Mouse (Mus musculus) hindbrain, embryonic 10.5 days (tissue): ENCODE measurements around the gene Cdk17. TPM values are rescaled to one million over a fixed set of nuclear protein-coding genes. Genes with fewer than 3 reads are reported as not detected.

Source experiments
- DNase-seq: peaks from one replicate; pipeline ENCODE4 v3.0.0-alpha.2; 2017; ENCODE audit warnings: low spot score
- H3K27ac ChIP-seq: fragments of 300-500 bp; sonication (generic); 2 replicates; pipeline ENCODE4 v1.5.1; 2016; ENCODE audit warnings: mild to moderate bottlenecking, moderate library complexity
- H3K27me3 ChIP-seq: fragments of 300-500 bp; sonication (generic); 2 replicates; pipeline ENCODE4 v1.6.1; 2016; ENCODE audit warnings: mild to moderate bottlenecking; ENCODE audit not compliant: poor library complexity, insufficient read depth, severe bottlenecking
- H3K36me3 ChIP-seq: fragments of 300-500 bp; sonication (generic); 2 replicates; pipeline ENCODE4 v1.6.1; 2016; ENCODE audit warnings: mild to moderate bottlenecking, moderate library complexity
- H3K4me1 ChIP-seq: fragments of 300-500 bp; sonication (generic); replicated peaks from 2 replicates; pipeline ENCODE4 v1.6.1; 2016; ENCODE audit warnings: mild to moderate bottlenecking
- H3K4me3 ChIP-seq: fragments of 300-500 bp; sonication (generic); 2 replicates; pipeline ENCODE4 v1.5.1; 2016; ENCODE audit warnings: mild to moderate bottlenecking, moderate library complexity
- H3K9me3 ChIP-seq: fragments of 300-500 bp; sonication (generic); 2 replicates; pipeline ENCODE4 v1.6.1; 2016; ENCODE audit warnings: mild to moderate bottlenecking, moderate library complexity
- WGBS: fragments of 180-500 bp; shearing (Covaris S2); methylation state at CpG from one replicate; pipeline ENCODE4 v1.1.7; 2016; 5-methylcytosine and 5-hydroxymethylcytosine counted together
- polyA plus RNA-seq: library from polyadenylated mRNA; unstranded; fragments of >200 nt; fragmentation: Nextera tagmentation; extraction: Ambion mirVana; gene quantifications from 2 replicates; pipeline ENCODE4 v1.2.1, GENCODE M21; 2016

Cdk17 gene
- polyA plus RNA-seq, 1 experiment from 2014 or later = 22.6 TPM

- Histone ChIP-seq H3K9me3 (no peaks in the 10 kb centered on the region), H3K27ac (peak overlapping the region; percentile 70), H3K27me3 (no peaks in the 10 kb centered on the region), H3K4me1 (peaks cover 29% of the 10 kb centered on the region), H3K4me3 (0 out of 2 replicates have a peak overlapping the region, but pooled peaks have one; percentile 20), H3K36me3 (0 out of 2 replicates have a peak, but pooled peaks cover 5% of the 10 kb centered on the region)
- DNase-seq = no peak
- WGBS = 40% methylated on average over 10 of the region's 10 CpGs
Observed at GRCm38 (mm10) chr10:93188440-93188999, 27.8 kb downstream of the Cdk17 start.

GRCm38 (mm10) chr10:93190475-93191262 is 30.0 kb downstream of the Cdk17 start:
- Histone ChIP-seq H3K27me3 (no peaks in the 10 kb centered on the region), H3K27ac (peak overlapping the region; percentile 62), H3K4me3 (no peak overlapping the region), H3K36me3 (0 out of 2 replicates have a peak, but pooled peaks cover 5% of the 10 kb centered on the region), H3K9me3 (no peaks in the 10 kb centered on the region), H3K4me1 (peaks cover 41% of the 10 kb centered on the region)
- 86% methylated on average over 8 of the region's 8 CpGs for WGBS
- no peak for DNase-seq

- DNase-seq = no peak
- Histone ChIP-seq H3K9me3 (no peaks in the 10 kb centered on the region), H3K27ac (no peak overlapping the region), H3K4me1 (peaks cover 18% of the 10 kb centered on the region), H3K4me3 (no peak overlapping the region), H3K27me3 (no peaks in the 10 kb centered on the region), H3K36me3 (peaks cover 16% of the 10 kb centered on the region)
- 95% methylated on average over 6 of the region's 6 CpGs for WGBS
Observed at GRCm38 (mm10) chr10:93197092-93197491, 36.4 kb downstream of the Cdk17 start.

GRCm38 (mm10) chr10:93198958-93199357 is 38.3 kb downstream of the Cdk17 start:
- H3K9me3 ChIP-seq = no peaks in the 10 kb centered on the region
- DNase-seq = no peak
- WGBS = 91% methylated on average over 3 of the region's 3 CpGs
- peaks cover 18% of the 10 kb centered on the region for H3K4me1 ChIP-seq
- no peak overlapping the region for H3K27ac ChIP-seq
- H3K27me3 ChIP-seq = no peaks in the 10 kb centered on the region
- peaks cover 16% of the 10 kb centered on the region for H3K36me3 ChIP-seq
- H3K4me3 ChIP-seq = no peak overlapping the region

GRCm38 (mm10) chr10:93201846-93202458 is 41.3 kb downstream of the Cdk17 start:
- no peak overlapping the region for H3K27ac ChIP-seq
- no peak overlapping the region for H3K4me3 ChIP-seq
- 93% methylated on average over 6 of the region's 6 CpGs for WGBS
- no peaks in the 10 kb centered on the region for H3K27me3 ChIP-seq
- DNase-seq = no peak
- no peaks in the 10 kb centered on the region for H3K4me1 ChIP-seq
- H3K36me3 ChIP-seq = peaks cover 16% of the 10 kb centered on the region
- H3K9me3 ChIP-seq = no peaks in the 10 kb centered on the region

- no peak overlapping the region for H3K4me3 ChIP-seq
- DNase-seq = no peak
- no peaks in the 10 kb centered on the region for H3K9me3 ChIP-seq
- peaks cover 6% of the 10 kb centered on the region for H3K36me3 ChIP-seq
- no peak overlapping the region for H3K27ac ChIP-seq
- no peaks in the 10 kb centered on the region for H3K27me3 ChIP-seq
- WGBS = 87% methylated on average over 4 of the region's 4 CpGs
- H3K4me1 ChIP-seq = no peaks in the 10 kb centered on the region
Observed at GRCm38 (mm10) chr10:93205287-93205956, 44.7 kb downstream of the Cdk17 start.

DNA sequence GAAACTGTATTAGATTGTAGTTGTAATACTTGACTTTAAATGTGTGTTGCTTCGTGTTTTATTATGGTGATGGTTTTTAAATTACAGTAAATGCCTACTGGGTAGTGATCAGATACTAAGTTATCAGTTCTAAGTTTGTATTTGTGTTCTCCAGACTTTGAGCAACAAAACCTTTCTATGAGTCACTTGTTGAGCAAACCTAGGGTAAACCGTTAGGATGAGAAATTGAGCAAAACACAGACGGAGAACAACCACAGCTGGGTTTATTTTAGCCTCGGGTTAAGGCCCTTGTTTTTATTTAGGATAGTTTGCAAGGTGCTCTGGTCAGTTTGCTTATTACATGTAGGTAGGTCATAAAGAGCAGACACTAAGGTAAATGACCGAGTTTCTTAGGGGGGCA is 46.5 kb downstream of the Cdk17 start:
- Histone ChIP-seq H3K4me3 (no peak overlapping the region), H3K4me1 (no peaks in the 10 kb centered on the region)
- 88% methylated on average over 5 of the region's 5 CpGs for WGBS

DNA sequence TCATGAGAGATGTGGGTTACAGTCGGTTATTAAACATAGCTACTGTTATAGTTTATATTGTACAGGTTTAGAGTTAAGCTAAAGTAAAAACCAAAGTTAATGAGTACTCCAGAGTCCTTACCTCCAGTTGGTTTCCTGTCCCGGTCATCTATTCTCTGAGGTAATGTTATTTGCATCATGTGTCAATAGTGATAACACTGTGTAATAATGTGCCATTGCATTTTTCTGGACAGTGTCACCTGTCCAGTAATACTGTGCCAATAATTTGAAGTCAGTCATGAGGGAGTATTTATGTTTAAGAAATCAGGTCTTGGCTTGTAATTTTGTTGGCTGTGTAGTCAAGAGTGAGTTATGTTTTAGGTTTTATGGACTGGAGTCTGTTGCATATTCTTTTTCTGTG is 52.0 kb downstream of the Cdk17 start:
- H3K36me3 ChIP-seq = peaks cover 61% of the 10 kb centered on the region

More for the DNA sequence above, 46.5 kb downstream of the Cdk17 start:
- Histone ChIP-seq H3K9me3 (no peaks in the 10 kb centered on the region), H3K27me3 (no peaks in the 10 kb centered on the region), H3K36me3 (peaks cover 12% of the 10 kb centered on the region), H3K27ac (no peak overlapping the region)
- no peak for DNase-seq

DNA sequence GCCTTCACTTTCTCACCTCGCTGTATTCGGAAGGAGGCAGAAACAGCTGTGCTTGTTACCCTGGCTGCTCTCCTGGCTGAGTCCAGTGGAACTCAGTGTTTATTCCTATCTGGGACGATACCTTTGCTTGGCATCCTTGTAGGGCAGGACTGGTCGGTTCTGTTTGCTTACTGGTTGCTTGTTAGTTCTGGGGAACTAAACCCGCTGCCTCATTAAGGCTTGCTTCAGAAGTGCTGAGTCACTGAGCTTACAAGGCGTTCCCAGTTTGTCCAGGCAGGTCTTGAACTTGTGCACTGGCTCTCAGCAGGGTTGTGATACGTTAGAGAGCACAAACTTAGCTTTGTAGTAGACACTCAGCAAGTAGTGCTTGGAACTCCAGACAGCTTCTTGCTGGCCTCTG is 52.7 kb downstream of the Cdk17 start:
- Histone ChIP-seq H3K4me3 (no peak overlapping the region), H3K9me3 (0 out of 2 replicates have a peak, but pooled peaks cover 2% of the 10 kb centered on the region), H3K27ac (no peak overlapping the region), H3K36me3 (peaks cover 65% of the 10 kb centered on the region), H3K27me3 (no peaks in the 10 kb centered on the region), H3K4me1 (no peaks in the 10 kb centered on the region)
- 85% methylated on average over 7 of the region's 7 CpGs for WGBS
- DNase-seq = no peak

More for the DNA sequence above, 52.0 kb downstream of the Cdk17 start:
- no peaks in the 10 kb centered on the region for H3K27me3 ChIP-seq
- H3K4me1 ChIP-seq = no peaks in the 10 kb centered on the region
- H3K27ac ChIP-seq = no peak overlapping the region
- H3K9me3 ChIP-seq = 0 out of 2 replicates have a peak, but pooled peaks cover 2% of the 10 kb centered on the region
- H3K4me3 ChIP-seq = no peak overlapping the region
- WGBS = 97% methylated on average over 2 of the region's 2 CpGs
- DNase-seq = no peak

DNA sequence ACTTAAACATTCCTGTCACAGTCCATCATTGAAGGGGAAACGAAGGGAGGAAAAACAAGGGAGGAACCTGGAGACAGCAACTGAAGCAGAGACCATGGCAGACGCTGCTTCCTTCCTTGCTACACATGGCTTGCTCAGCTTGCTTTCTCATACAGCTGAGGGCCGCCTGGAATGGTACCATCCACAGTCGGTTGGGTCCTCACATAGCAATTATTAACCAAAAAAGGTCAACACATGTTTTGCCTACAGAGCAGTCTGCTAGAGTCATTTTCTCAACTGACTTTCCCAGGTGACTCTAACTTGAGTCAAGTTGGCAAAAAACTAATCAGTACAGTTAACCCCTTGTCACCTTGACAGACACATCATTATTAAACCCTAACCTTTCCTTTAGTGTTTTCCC is 53.6 kb downstream of the Cdk17 start:
- Histone ChIP-seq H3K36me3 (peaks cover 66% of the 10 kb centered on the region), H3K9me3 (0 out of 2 replicates have a peak, but pooled peaks cover 2% of the 10 kb centered on the region), H3K4me1 (no peaks in the 10 kb centered on the region), H3K4me3 (no peak overlapping the region), H3K27ac (no peak overlapping the region), H3K27me3 (no peaks in the 10 kb centered on the region)
- WGBS = 78% methylated on average over 4 of the region's 4 CpGs
- DNase-seq = no peak

DNA sequence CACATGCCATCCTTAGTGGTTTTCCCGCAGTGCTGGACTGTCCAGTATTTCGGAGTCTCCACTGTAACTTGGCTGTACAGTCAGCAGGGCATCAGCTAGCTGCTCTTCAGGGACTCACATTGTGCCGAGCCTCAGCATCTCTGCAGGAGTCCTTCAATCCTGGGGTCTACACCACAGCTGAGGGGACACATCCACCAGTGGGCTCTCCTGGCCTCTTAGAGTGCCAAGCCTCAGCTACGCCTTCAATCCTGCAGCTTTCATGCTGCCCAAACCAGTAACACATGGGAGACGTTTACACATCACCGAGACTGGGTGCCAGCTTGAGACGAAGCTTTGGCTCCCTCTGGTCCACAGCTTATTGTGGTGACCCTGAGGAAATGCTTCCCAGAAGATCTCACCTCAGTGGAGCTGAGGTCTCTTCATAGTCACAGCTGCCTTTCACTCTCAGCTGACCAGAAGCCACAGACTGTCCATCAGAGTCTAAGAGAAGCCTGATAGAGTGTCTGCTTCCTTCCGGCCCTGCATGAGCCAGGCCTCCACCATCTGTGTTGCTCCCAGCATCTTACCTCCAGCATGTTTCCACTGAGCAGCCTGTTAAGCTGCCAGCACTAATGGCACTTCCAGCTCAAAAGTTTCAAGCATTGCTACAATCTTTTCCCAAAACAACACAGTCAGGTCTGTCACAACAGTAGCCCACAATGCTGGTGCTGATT is 54.5 kb downstream of the Cdk17 start:
- H3K9me3 ChIP-seq = 0 out of 2 replicates have a peak, but pooled peaks cover 2% of the 10 kb centered on the region
- H3K36me3 ChIP-seq = peaks cover 66% of the 10 kb centered on the region
- no peak overlapping the region for H3K4me3 ChIP-seq
- H3K27ac ChIP-seq = no peak overlapping the region
- no peak for DNase-seq
- WGBS = 91% methylated on average over 8 of the region's 8 CpGs
- no peaks in the 10 kb centered on the region for H3K4me1 ChIP-seq
- H3K27me3 ChIP-seq = no peaks in the 10 kb centered on the region

DNA sequence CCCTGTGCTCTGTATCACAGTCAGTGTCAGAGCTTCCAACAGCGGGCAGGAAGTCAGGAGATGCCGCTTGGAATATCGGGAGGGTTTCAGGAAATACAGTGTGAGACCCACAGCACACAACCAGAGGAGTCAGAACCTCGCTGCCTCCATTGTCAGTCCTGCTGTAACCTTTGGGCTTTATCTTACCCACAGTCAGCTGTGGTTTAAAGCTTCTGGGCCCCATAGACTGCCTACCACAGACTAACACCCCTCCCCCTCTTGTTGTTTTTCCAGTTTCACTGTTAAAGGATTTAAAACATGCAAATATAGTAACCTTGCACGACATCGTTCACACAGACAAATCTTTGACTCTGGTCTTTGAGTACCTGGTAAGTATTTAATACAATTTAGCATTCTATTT is 65.1 kb downstream of the Cdk17 start:
- no peak for DNase-seq
- no peak overlapping the region for H3K27ac ChIP-seq
- WGBS = 89% methylated on average over 6 of the region's 6 CpGs
- no peaks in the 10 kb centered on the region for H3K9me3 ChIP-seq
- H3K27me3 ChIP-seq = no peaks in the 10 kb centered on the region
- no peak overlapping the region for H3K4me3 ChIP-seq
- no peaks in the 10 kb centered on the region for H3K4me1 ChIP-seq
- H3K36me3 ChIP-seq = peaks cover 48% of the 10 kb centered on the region
